In the genomic region with DNA sequence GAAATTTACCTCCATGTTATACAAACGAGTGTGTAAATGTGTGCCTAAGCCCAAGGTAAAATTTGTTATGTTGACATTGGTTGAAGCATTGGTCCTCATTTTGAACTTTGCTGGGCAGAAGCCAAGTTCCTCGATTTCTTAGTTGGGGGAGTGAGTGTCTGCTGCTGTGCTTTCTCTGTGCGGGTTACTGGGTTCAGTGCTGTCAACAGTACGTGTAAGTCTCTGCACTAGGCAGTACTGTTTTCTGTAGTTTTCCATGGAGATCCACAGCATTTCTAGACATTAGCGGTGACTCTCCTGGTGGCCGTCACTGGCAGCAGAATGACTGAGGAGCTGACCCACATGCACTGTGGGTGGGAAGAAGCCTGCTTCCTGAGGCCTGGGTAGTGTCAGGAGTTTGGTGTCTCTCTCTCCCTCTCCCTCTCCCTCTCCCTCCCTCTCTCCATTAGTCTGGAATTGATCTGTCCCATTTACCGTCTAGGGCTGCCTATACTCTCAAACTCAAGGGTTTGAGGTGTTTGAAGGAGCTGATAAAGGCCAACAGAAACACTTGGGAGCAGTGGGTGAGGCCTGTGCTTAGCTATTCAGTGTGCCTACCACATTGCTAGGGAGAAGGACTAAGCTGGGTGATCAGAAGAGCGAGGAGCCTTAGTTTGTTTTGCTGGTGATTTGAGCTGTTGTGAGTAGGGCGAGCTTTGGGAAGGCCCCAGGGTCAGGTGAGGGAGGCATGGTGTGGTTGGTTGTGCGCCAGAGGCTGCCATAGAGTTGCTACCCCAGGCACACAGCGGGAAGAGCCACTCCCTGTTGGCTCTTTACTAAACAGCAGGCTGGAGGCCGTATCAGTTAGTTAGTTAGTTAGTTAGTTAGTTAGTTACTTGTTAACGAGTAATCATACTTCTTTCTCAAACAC, we compare ENCODE assay signal across 10 mouse cellular contexts. TPM values are rescaled to one million over a fixed set of nuclear protein-coding genes. Genes with fewer than 3 reads are reported as not detected.
DNase-seq lines count a peak whose midpoint lies in the region; ATAC-seq and TF ChIP-seq lines count a peak whose summit lies in the region.
"Had no signal": no experiment of that assay in that cellular context is flagged by ENCODE, and none has a peak within 500 bp of the region (broad histone marks: within the 10 kb centered on the region; RNA-seq: fewer than 3 reads in every experiment).

No protein-coding gene starts in this region.

- 0 out of 2 replicates have a peak, but pooled peaks cover 4% of the 10 kb centered on the region for H3K79me2 ChIP-seq in heart, adult 2 months (replicated peaks; ENCODE audit: control insufficient read depth, insufficient read depth, low read length)

- peak; percentile 39; the same call in 1 of the 2 replicates for ATAC-seq in heart, embryonic 15.5 days (replicated peaks; ENCODE audit: insufficient number of reproducible peaks, insufficient read depth, low FRiP score, low read depth)
- ATAC-seq in midbrain, embryonic 16.5 days: 0 out of 2 replicates have a peak, but pooled peaks have one; percentile 40
- ATAC-seq in midbrain, embryonic 15.5 days (replicated peaks): no peak
- ATAC-seq in stomach, embryonic 15.5 days (ENCODE audit: insufficient read depth, low FRiP score, low read depth): peak; percentile 39; the same call in 1 of the 2 replicates

- H3K4me2 ChIP-seq in heart, embryonic 15.5 days: no peak overlapping the region
- no peak overlapping the region for H3K4me2 ChIP-seq in midbrain, embryonic 16.5 days (ENCODE audit: low read length)
- no peak overlapping the region for H3K4me2 ChIP-seq in midbrain, embryonic 15.5 days
- H3K4me2 ChIP-seq in stomach, embryonic 15.5 days: no peak overlapping the region

- WGBS in heart, embryonic 15.5 days: 51% methylated on average over 13 of the region's 13 CpGs
- WGBS in heart, adult 2 months: 70% methylated on average over 13 of the region's 13 CpGs
- 83% methylated on average over 13 of the region's 13 CpGs for WGBS in midbrain, embryonic 16.5 days
- WGBS in midbrain, embryonic 15.5 days: 81% methylated on average over 13 of the region's 13 CpGs
- 49% methylated on average over 13 of the region's 13 CpGs for WGBS in kidney, adult 2 months
- 51% methylated on average over 13 of the region's 13 CpGs for WGBS in stomach, embryonic 15.5 days

- no peak for TF ChIP-seq POLR2A in heart, adult 2 months (IDR thresholded peaks at IDR 0.05; ENCODE audit: insufficient read depth, low read depth, low read length)
- no peak for TF ChIP-seq POLR2A in kidney, adult 2 months (IDR thresholded peaks at IDR 0.05; ENCODE audit: low read depth, low read length)

- DNase-seq in heart, adult 2 months: no peak
- peak; percentile 56 for DNase-seq in kidney, adult 2 months
- no peak for DNase-seq in thymus, postnatal 25 days
- DNase-seq in c-Kit-positive CD71-positive TER-119-positive erythroid progenitor cells, embryonic 14.5 days (ENCODE audit: low spot score): no peak
- DNase-seq: right cerebral cortex, postnatal 25 days had no signal

- H3K27ac ChIP-seq in heart, embryonic 15.5 days: peak overlapping the region; percentile 32
- no peak overlapping the region for H3K27ac ChIP-seq in heart, adult 2 months
- no peak overlapping the region for H3K27ac ChIP-seq in midbrain, embryonic 16.5 days (ENCODE audit: low read length)
- H3K27ac ChIP-seq in midbrain, embryonic 15.5 days: no peak overlapping the region
- H3K27ac ChIP-seq in kidney, adult 2 months (ENCODE audit: insufficient read depth, low read depth, low read length): no peak overlapping the region
- H3K27ac ChIP-seq in stomach, embryonic 15.5 days: peak overlapping the region; percentile 31; the same call in 1 of the 2 replicates
- H3K27ac ChIP-seq: midbrain, embryonic 10.5 days had no signal

- H3K27me3 ChIP-seq in heart, embryonic 15.5 days: no peaks in the 10 kb centered on the region
- H3K27me3 ChIP-seq in heart, adult 2 months (ENCODE audit: control insufficient read depth, insufficient read depth, low read length): no peaks in the 10 kb centered on the region
- H3K27me3 ChIP-seq in midbrain, embryonic 16.5 days (ENCODE audit: control insufficient read depth, insufficient read depth, low read depth, low read length): no peaks in the 10 kb centered on the region
- H3K27me3 ChIP-seq in midbrain, embryonic 15.5 days (replicated peaks): no peaks in the 10 kb centered on the region
- H3K27me3 ChIP-seq in kidney, adult 2 months (replicated peaks; ENCODE audit: control insufficient read depth, insufficient read depth, low read length): no peaks in the 10 kb centered on the region
- H3K27me3 ChIP-seq in stomach, embryonic 15.5 days (replicated peaks): no peaks in the 10 kb centered on the region

- peaks cover 29% of the 10 kb centered on the region for H3K4me1 ChIP-seq in heart, embryonic 15.5 days (replicated peaks)
- peaks cover 6% of the 10 kb centered on the region for H3K4me1 ChIP-seq in heart, adult 2 months (ENCODE audit: control insufficient read depth, insufficient read depth, low read length)
- H3K4me1 ChIP-seq in midbrain, embryonic 16.5 days (ENCODE audit: control insufficient read depth, insufficient read depth, low read length): peaks cover 18% of the 10 kb centered on the region
- H3K4me1 ChIP-seq in midbrain, embryonic 15.5 days: peaks cover 28% of the 10 kb centered on the region
- H3K4me1 ChIP-seq in kidney, adult 2 months (ENCODE audit: control insufficient read depth, insufficient read depth, low read length): peaks cover 19% of the 10 kb centered on the region
- H3K4me1 ChIP-seq in stomach, embryonic 15.5 days: peaks cover 6% of the 10 kb centered on the region; the same call in 1 of the 2 replicates

- H3K9ac ChIP-seq in heart, embryonic 15.5 days: no peak overlapping the region
- H3K9ac ChIP-seq in heart, adult 2 months (ENCODE audit: low read depth, low read length): no peak overlapping the region
- H3K9ac ChIP-seq in midbrain, embryonic 16.5 days (ENCODE audit: low read depth, low read length): no peak overlapping the region
- no peak overlapping the region for H3K9ac ChIP-seq in midbrain, embryonic 15.5 days
- no peak overlapping the region for H3K9ac ChIP-seq in stomach, embryonic 15.5 days

- TF ChIP-seq CTCF in heart, adult 2 months (IDR thresholded peaks at IDR 0.05): no peak
- 0 out of 2 replicates have a peak, but pooled peaks have one; percentile 4 for TF ChIP-seq CTCF in kidney, adult 2 months (conservative IDR thresholded peaks at IDR 0.05; ENCODE audit: insufficient read depth, insufficient read length, low read depth, low read length)

- TF ChIP-seq EP300 in heart, adult 2 months (IDR thresholded peaks at IDR 0.05; ENCODE audit: insufficient read depth, low read depth, low read length): no peak

- no peak overlapping the region for H3K4me3 ChIP-seq in heart, embryonic 15.5 days
- no peak overlapping the region for H3K4me3 ChIP-seq in heart, adult 2 months
- H3K4me3 ChIP-seq in midbrain, embryonic 16.5 days (ENCODE audit: low read depth, low read length): no peak overlapping the region
- no peak overlapping the region for H3K4me3 ChIP-seq in midbrain, embryonic 15.5 days
- H3K4me3 ChIP-seq in kidney, adult 2 months (ENCODE audit: insufficient read depth, low read depth, low read length): no peak overlapping the region
- H3K4me3 ChIP-seq in stomach, embryonic 15.5 days (replicated peaks): no peak overlapping the region
- H3K4me3 ChIP-seq: midbrain, embryonic 10.5 days had no signal

- H3K9me3 ChIP-seq in heart, embryonic 15.5 days (replicated peaks): no peaks in the 10 kb centered on the region
- H3K9me3 ChIP-seq in midbrain, embryonic 16.5 days (replicated peaks; ENCODE audit: control insufficient read depth, low read length, poor library complexity, severe bottlenecking): no peaks in the 10 kb centered on the region
- H3K9me3 ChIP-seq in midbrain, embryonic 15.5 days: no peaks in the 10 kb centered on the region
- no peaks in the 10 kb centered on the region for H3K9me3 ChIP-seq in stomach, embryonic 15.5 days
- H3K9me3 ChIP-seq: midbrain, embryonic 10.5 days had no signal

- intact Hi-C loops in heart, adult 2 months (cut with DNase I): no loop called here

- H3K36me3 ChIP-seq in heart, embryonic 15.5 days: 0 out of 2 replicates have a peak, but pooled peaks cover 10% of the 10 kb centered on the region
- no peaks in the 10 kb centered on the region for H3K36me3 ChIP-seq in heart, adult 2 months (ENCODE audit: control insufficient read depth, insufficient read depth, low read length)
- no peaks in the 10 kb centered on the region for H3K36me3 ChIP-seq in midbrain, embryonic 16.5 days (ENCODE audit: control insufficient read depth, insufficient read depth, low read length)
- H3K36me3 ChIP-seq in midbrain, embryonic 15.5 days (replicated peaks): no peaks in the 10 kb centered on the region
- no peaks in the 10 kb centered on the region; the same call in 1 of the 2 replicates for H3K36me3 ChIP-seq in kidney, adult 2 months (ENCODE audit: control insufficient read depth, insufficient read depth, low read length)
- H3K36me3 ChIP-seq in stomach, embryonic 15.5 days: no peaks in the 10 kb centered on the region

RNA-seq across cellular contexts. Expression of a gene that starts 45.8 kb away (rescaled TPM):
- 17.2 and 20.5 TPM in 2 replicates for polyA plus RNA-seq in heart, embryonic 15.5 days (2015; fragmentation: Nextera tagmentation; extraction: Ambion mirVana)
- 10 to 100 TPM; 39.7 to 43.7 TPM for total RNA-seq in heart, adult 2 months (2021)
- polyA plus RNA-seq in heart, adult 2 months (2012; rRNA removed): 24.8 and 29.1 TPM in 2 replicates
- 48.7 and 54.1 TPM in 2 replicates for polyA plus RNA-seq in midbrain, embryonic 16.5 days (2015; fragmentation: Nextera tagmentation; extraction: Ambion mirVana)
- 55.7 and 58.5 TPM in 2 replicates for polyA plus RNA-seq in midbrain, embryonic 15.5 days (2015; fragmentation: Nextera tagmentation; extraction: Ambion mirVana)
- 53.5 and 54.0 TPM in 2 replicates for polyA plus RNA-seq in kidney, adult 2 months (2012; rRNA removed)
- polyA plus RNA-seq in stomach, embryonic 15.5 days (2015; fragmentation: Nextera tagmentation; extraction: Ambion mirVana): 27.7 and 29.7 TPM in 2 replicates

Comparison
In these comparisons a context has a peak if more than half of its experiments do, and no peak if none do; other contexts are left out.
1. H3K27ac ChIP-seq: peak in heart, embryonic 15.5 days (single experiment) and stomach, embryonic 15.5 days (single experiment); none in heart, adult 2 months (single experiment), midbrain, embryonic 16.5 days (single experiment), midbrain, embryonic 15.5 days (single experiment) and kidney, adult 2 months (single experiment).